Mouse (Mus musculus) left cerebral cortex, postnatal 4 days (tissue): Measurements from ENCODE around the gene Tmod3. TPM values are rescaled to one million over a fixed set of nuclear protein-coding genes. Genes with fewer than 3 reads are reported as not detected.
A peak's percentile ranks its signal among the peaks of the same experiment; 100 is the strongest.

Source experiments
- DNase-seq: peaks from one replicate; pipeline ENCODE4 v3.0.0-alpha.2; 2022
- intact Hi-C: fragments of 180-260 bp; cut with DNase I; formaldehyde crosslinking; loops from one replicate; pipeline ENCODE4 v1.15.1; 2025
- total RNA-seq, 2 experiments: library from RNA; stranded (reverse); gene quantifications; 2 replicates each; pipeline ENCODE4 v1.2.3; 2021

Tmod3 gene
- total RNA-seq = 10 to 100 TPM; 85.0 to 96.1 TPM

- intact Hi-C loops = no loop called here
These were observed at the start of gene Tmod3 for GRCm38 (mm10) chr9:75559512-75560012. Gene Tmod3 (minus strand): TSS chr9:75559657.

GRCm38 (mm10) chr9:75607496-75607895 lies 48.0 kb upstream of the Tmod3 start:
- intact Hi-C loops = no loop called here
- no peak for DNase-seq

More at GRCm38 (mm10) chr9:75559512-75560012, at the start of gene Tmod3:
- peak; percentile 96 for DNase-seq

GRCm38 (mm10) chr9:75601510-75601909 lies 42.1 kb upstream of the Tmod3 start:
- intact Hi-C loops = no loop called here
- DNase-seq = no peak

- intact Hi-C loops = no loop called here
- peak; percentile 81 for DNase-seq
These were observed 40.9 kb upstream of the Tmod3 start for GRCm38 (mm10) chr9:75600166-75600934.

- DNase-seq = peak; percentile 90
- intact Hi-C loops = no loop called here
These were observed 39.9 kb upstream of the Tmod3 start for GRCm38 (mm10) chr9:75599191-75599841.

GRCm38 (mm10) chr9:75597596-75597995 lies 38.1 kb upstream of the Tmod3 start:
- DNase-seq = no peak

GRCm38 (mm10) chr9:75597036-75597435 lies 37.6 kb upstream of the Tmod3 start:
- intact Hi-C loops = no loop called here
- DNase-seq = no peak

More at GRCm38 (mm10) chr9:75597596-75597995, 38.1 kb upstream of the Tmod3 start:
- intact Hi-C loops = no loop called here

- DNase-seq = no peak
- intact Hi-C loops = no loop called here
These were observed 34.0 kb upstream of the Tmod3 start for GRCm38 (mm10) chr9:75593481-75593880.

GRCm38 (mm10) chr9:75589850-75590790 lies 30.7 kb upstream of the Tmod3 start:
- intact Hi-C loops = no loop called here

GRCm38 (mm10) chr9:75581694-75582350 lies 22.4 kb upstream of the Tmod3 start:
- DNase-seq = no peak
- intact Hi-C loops = loop anchor here (2.0 kb wide), 1 partner anchor 61 kb away; no protein-coding TSS in a partner anchor

More at GRCm38 (mm10) chr9:75589850-75590790, 30.7 kb upstream of the Tmod3 start:
- DNase-seq = no peak

- no peak for DNase-seq
- intact Hi-C loops = no loop called here
These were observed 19.9 kb upstream of the Tmod3 start for GRCm38 (mm10) chr9:75579321-75579720.

- intact Hi-C loops = no loop called here
- no peak for DNase-seq
These were observed 11.8 kb upstream of the Tmod3 start for GRCm38 (mm10) chr9:75571036-75571942.

GRCm38 (mm10) chr9:75568399-75568798 lies 8.9 kb upstream of the Tmod3 start:
- intact Hi-C loops = no loop called here
- no peak for DNase-seq

GRCm38 (mm10) chr9:75564892-75565291 lies 5.4 kb upstream of the Tmod3 start:
- no peak for DNase-seq
- intact Hi-C loops = no loop called here

- intact Hi-C loops = no loop called here
- no peak for DNase-seq
These were observed 4.2 kb upstream of the Tmod3 start for GRCm38 (mm10) chr9:75563622-75564021.

GRCm38 (mm10) chr9:75563176-75563575 lies 3.7 kb upstream of the Tmod3 start:
- no peak for DNase-seq
- intact Hi-C loops = no loop called here

- DNase-seq = no peak
- intact Hi-C loops = no loop called here
These were observed 1.7 kb upstream of the Tmod3 start for GRCm38 (mm10) chr9:75561040-75561669.

- no peak for DNase-seq
- intact Hi-C loops = no loop called here
These were observed 896 bp upstream of the Tmod3 start for GRCm38 (mm10) chr9:75560353-75560752.
